Mouse (Mus musculus) liver, embryonic 14.5 days (tissue): ENCODE data around the gene Med22. TPM values are rescaled to one million over a fixed set of nuclear protein-coding genes. Genes with fewer than 3 reads are reported as not detected.
A peak's percentile ranks its signal among the peaks of the same experiment; 100 is the strongest.

Source experiments
- ATAC-seq: fragments of 200-750 bp; cut with Nextera tagmentation; 2 replicates; pipeline ENCODE4 v1.8.0; 2017; ENCODE audit warnings: moderate number of reproducible peaks, mild to moderate bottlenecking, moderate library complexity; ENCODE audit not compliant: insufficient read depth
- DNase-seq, 3 experiments: peaks; one replicate each; pipeline ENCODE4 v3.0.0-alpha.2; 2012 to 2013; ENCODE audit warnings: low read depth in 3 of 3, low spot score in 3 of 3
- H3K27ac ChIP-seq: fragments of 300-500 bp; sonication (generic); 2 replicates; pipeline ENCODE4 v1.5.1; 2014; ENCODE audit warnings: moderate library complexity, mild to moderate bottlenecking, control low read depth, inconsistent platforms
- H3K27me3 ChIP-seq: fragments of 300-500 bp; sonication (generic); 2 replicates; pipeline ENCODE4 v1.6.1; 2014; ENCODE audit warnings: mild to moderate bottlenecking, low read length, moderate library complexity; ENCODE audit not compliant: control insufficient read depth, insufficient read depth
- H3K36me3 ChIP-seq: fragments of 300-500 bp; sonication (generic); replicated peaks from 2 replicates; pipeline ENCODE4 v1.6.1; 2014; ENCODE audit warnings: low read depth; ENCODE audit not compliant: control insufficient read depth, insufficient read depth
- H3K4me1 ChIP-seq, 2 experiments: fragments of 200-500 bp in 1 of 2; fragments of 300-500 bp in 1 of 2; sonication (generic) in 1 of 2; replicated peaks; 2 replicates each; pipeline ENCODE4 v1.6.1; 2012 to 2014; ENCODE audit warnings: antibody characterized with exemption in 1 of 2, inconsistent platforms in 1 of 2, low read length in 1 of 2; ENCODE audit not compliant: control insufficient read depth in 2 of 2, insufficient read depth in 2 of 2
- H3K4me2 ChIP-seq: fragments of 300-500 bp; sonication (generic); 2 replicates; pipeline ENCODE4 v1.6.1; 2014; ENCODE audit warnings: low read depth, mild to moderate bottlenecking, control low read depth, moderate library complexity
- H3K4me3 ChIP-seq, 2 experiments: fragments of 200-500 bp in 1 of 2; fragments of 300-500 bp in 1 of 2; sonication (generic) in 1 of 2; 2 replicates each; pipeline ENCODE4 v1.5.1; 2012 to 2014; ENCODE audit warnings: low read depth in 2 of 2, low read length in 2 of 2, mild to moderate bottlenecking in 2 of 2, control low read depth in 1 of 2, inconsistent platforms in 1 of 2, moderate library complexity in 1 of 2; ENCODE audit not compliant: insufficient read depth in 1 of 2
- H3K9ac ChIP-seq: fragments of 300-500 bp; sonication (generic); replicated peaks from 2 replicates; pipeline ENCODE4 v1.6.1; 2014; ENCODE audit warnings: mild to moderate bottlenecking, control low read depth, moderate library complexity
- H3K9me3 ChIP-seq: fragments of 300-500 bp; sonication (generic); 2 replicates; pipeline ENCODE4 v1.6.1; 2016; ENCODE audit warnings: low read length, mixed read lengths; ENCODE audit not compliant: control insufficient read depth
- CTCF ChIP-seq: IDR thresholded peaks from 2 replicates; pipeline ENCODE4 v1.5.1; 2016; ENCODE audit warnings: antibody characterized with exemption, low read depth, control low read depth
- EP300 ChIP-seq: IDR thresholded peaks from 2 replicates; pipeline ENCODE4 v1.6.1; 2016; ENCODE audit warnings: antibody characterized with exemption, low read depth
- WGBS: fragments of 180-500 bp; shearing (Covaris S2); extraction: QIAGEN DNeasy Blood & Tissue Kit; methylation state at CpG from one replicate; pipeline ENCODE4 v1.1.7; 2014; ENCODE audit not compliant: insufficient replicate concordance; 5-methylcytosine and 5-hydroxymethylcytosine counted together
- polyA plus RNA-seq, 2 experiments: library from polyadenylated mRNA; depleted of rRNA in 1 of 2; stranded (reverse) in 1 of 2; unstranded in 1 of 2; fragments of >200 nt; fragmentation: Nextera tagmentation in 1 of 2; extraction: Ambion mirVana in 1 of 2; gene quantifications; 2 replicates each; pipeline versions ENCODE4 v1.2.1 to v1.2.3; 2012 to 2014

The Med22 gene
- polyA plus RNA-seq, 2 experiments = 10.4 to 15.1 TPM

GRCm38 (mm10) chr2:26916738-26917137 is 6.3 kb upstream of the Med22 start:
- H3K9ac ChIP-seq = peak overlapping the region; percentile 72
- no peaks in the 10 kb centered on the region for H3K9me3 ChIP-seq
- H3K36me3 ChIP-seq = peaks cover 60% of the 10 kb centered on the region
- H3K27me3 ChIP-seq = no peaks in the 10 kb centered on the region
- ATAC-seq = peak; percentile 54
- DNase-seq = no peak
- peak overlapping the region; percentile 71 to 89 for H3K4me3 ChIP-seq
- peak overlapping the region; percentile 62 for H3K27ac ChIP-seq
- peak overlapping the region; percentile 99 for H3K4me2 ChIP-seq
- WGBS = 1% methylated on average over 13 of the region's 13 CpGs
- no peak for TF ChIP-seq EP300
- TF ChIP-seq CTCF = no peak
- peaks cover 16 to 25% of the 10 kb centered on the region in 2 experiments for H3K4me1 ChIP-seq

GRCm38 (mm10) chr2:26915927-26916728 is 5.7 kb upstream of the Med22 start, which contains the start of the genes Surf2 and Surf1:
Gene Surf2 (plus strand): TSS chr2:26916367.
Gene Surf1 (minus strand): TSS chr2:26916530.
- Histone ChIP-seq H3K4me1 (peaks cover 16 to 25% of the 10 kb centered on the region in 2 experiments), H3K9ac (peak within 1 kb of the TSS; percentile 72), H3K27me3 (no peaks in the 10 kb centered on the region), H3K4me2 (peak within 1 kb of the TSS; percentile 99), H3K27ac (peak within 1 kb of the TSS; percentile 62), H3K36me3 (peaks cover 61% of the 10 kb centered on the region), H3K4me3 (peak within 1 kb of the TSS; percentile 71 to 89), H3K9me3 (no peaks in the 10 kb centered on the region)
- ATAC-seq (peak; percentile 71), DNase-seq (peak; percentile 65 to 70 (median 65))
- no peak for TF ChIP-seq CTCF
- no peak for TF ChIP-seq EP300
- 2% methylated on average over 47 of the region's 47 CpGs for WGBS

- TF ChIP-seq EP300 = no peak
- TF ChIP-seq CTCF = no peak
- H3K27ac ChIP-seq = no peak overlapping the region
- H3K9me3 ChIP-seq = no peaks in the 10 kb centered on the region
- H3K27me3 ChIP-seq = no peaks in the 10 kb centered on the region
- 54% methylated on average over 8 of the region's 8 CpGs for WGBS
- H3K36me3 ChIP-seq = peaks cover 46% of the 10 kb centered on the region
- ATAC-seq (no peak), DNase-seq (no peak)
- H3K4me1 ChIP-seq = peaks cover 17 to 25% of the 10 kb centered on the region in 2 experiments
- no peak overlapping the region for H3K9ac ChIP-seq
- no peak overlapping the region for H3K4me3 ChIP-seq
- no peak overlapping the region; the same call in 1 of the 2 replicates for H3K4me2 ChIP-seq
Observed at GRCm38 (mm10) chr2:26914148-26914941, 3.9 kb upstream of the Med22 start.

GRCm38 (mm10) chr2:26913416-26914147 is 3.1 kb upstream of the Med22 start:
- Histone ChIP-seq H3K36me3 (peaks cover 38% of the 10 kb centered on the region), H3K4me1 (peaks cover 24 to 32% of the 10 kb centered on the region in 2 experiments), H3K4me3 (no peak overlapping the region), H3K27me3 (no peaks in the 10 kb centered on the region), H3K9me3 (no peaks in the 10 kb centered on the region), H3K4me2 (peak overlapping the region; percentile 97), H3K27ac (no peak overlapping the region), H3K9ac (no peak overlapping the region)
- 46% methylated on average over 17 of the region's 17 CpGs for WGBS
- TF ChIP-seq CTCF (no peak), EP300 (no peak)
- ATAC-seq = no peak
- no peak for DNase-seq
